Mouse (Mus musculus): ENCODE data around the gene Chrnb2.

The Chrnb2 gene

DNA sequence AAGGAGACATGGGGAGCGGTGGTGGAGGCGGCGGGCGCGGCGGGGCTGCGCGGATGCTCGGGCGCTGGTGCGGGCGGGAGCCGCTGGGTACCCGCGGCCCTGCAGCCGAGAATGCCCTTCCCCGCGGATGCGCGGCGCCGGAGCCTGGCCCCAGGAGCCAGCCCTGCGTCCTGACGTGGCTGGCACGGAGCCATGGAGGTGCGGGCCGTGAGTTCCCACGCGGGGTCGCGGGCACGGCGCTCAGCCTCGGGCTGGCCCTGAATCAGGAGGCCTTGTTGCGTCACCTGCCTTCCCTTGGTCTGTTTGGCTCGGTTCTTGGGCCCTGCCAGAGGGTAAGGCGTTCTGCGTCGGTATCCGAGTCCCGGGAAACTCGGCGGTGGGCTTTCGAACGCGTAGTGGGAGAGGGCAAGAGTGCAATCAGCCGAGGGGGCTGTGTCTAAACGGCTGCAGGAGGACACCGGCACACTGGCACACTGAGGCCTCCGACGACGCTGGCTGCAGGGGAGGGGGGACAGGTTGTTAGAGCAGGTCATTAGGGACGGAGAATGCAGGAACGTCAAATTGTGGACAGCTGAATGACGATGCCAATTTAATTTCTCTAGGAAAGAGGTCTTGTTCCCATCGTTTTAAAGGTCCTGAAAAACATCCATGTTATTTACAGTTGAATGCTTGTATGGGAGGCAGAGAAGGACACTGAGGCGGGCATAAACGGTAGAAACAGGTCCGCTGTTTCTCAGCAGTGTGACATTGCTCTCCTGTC, 49.0 kb downstream of the Chrnb2 start:
- no peak for DNase-seq (ENCODE audit: low read depth)

DNA sequence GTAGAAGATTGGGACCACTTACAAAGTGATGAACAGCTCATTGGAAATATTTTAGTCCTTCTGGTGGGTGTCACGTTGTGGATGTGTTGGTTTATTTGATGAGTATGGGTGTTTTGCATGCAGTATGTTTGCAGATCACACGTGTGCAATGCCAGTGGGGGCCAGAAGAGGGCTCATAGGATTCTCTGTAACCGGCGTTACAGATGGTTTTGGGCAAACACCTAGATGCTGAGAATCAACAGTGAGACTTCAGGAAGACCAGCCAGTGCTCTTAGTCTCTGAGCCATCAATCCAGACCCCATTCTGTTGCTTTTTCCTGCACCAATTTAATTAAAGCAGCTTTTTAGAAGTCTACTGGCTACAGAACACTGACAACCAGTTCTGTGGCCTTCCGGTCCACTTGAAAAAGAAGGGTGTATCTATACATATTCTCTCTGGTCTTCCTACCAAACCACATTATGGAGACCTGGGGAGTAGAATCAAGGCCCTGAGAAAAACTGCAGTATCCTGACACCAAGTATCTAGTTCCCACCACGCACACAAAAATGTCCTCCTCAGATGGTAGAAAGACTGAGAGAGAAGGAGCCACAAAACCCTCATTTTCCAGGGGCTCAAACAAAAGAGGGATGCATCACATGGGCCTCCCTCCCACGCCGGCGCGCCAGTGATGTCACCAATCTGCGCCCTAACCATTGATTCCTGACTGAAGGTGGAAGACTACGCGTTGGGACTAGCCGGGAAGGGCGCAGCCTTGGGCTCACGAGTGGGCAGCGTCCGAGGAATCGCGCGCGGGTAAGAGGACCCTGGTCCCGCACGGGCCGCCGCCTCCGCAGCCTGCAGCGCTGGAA, 49.8 kb downstream of the Chrnb2 start, which contains the start of gene Adar:
TSS of gene Adar (plus strand) at position 664 of the 848 bp plus-strand sequence.
- peak; percentile 89 for DNase-seq (ENCODE audit: low read depth)

DNA sequence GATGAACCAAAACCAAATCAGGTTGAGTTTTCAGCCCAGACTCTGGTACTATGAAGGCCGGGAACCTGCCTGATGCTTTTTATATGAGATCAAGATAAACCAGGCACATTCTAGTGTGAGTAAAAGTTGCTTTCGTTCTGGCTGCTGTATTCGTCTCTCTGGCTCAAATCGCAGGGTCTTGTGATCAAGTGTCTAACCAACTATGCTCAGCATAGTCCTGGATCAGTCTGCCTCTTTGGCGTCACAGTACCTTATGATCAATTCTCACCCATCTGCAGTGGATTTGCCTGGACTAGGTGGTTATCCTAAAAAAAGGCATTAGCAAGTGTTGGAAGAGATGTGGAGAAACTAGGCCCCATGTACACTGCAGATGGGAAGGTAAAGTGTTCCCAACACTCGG, 60.4 kb downstream of the Chrnb2 start:
- no peak for DNase-seq (ENCODE audit: low read depth)

DNA sequence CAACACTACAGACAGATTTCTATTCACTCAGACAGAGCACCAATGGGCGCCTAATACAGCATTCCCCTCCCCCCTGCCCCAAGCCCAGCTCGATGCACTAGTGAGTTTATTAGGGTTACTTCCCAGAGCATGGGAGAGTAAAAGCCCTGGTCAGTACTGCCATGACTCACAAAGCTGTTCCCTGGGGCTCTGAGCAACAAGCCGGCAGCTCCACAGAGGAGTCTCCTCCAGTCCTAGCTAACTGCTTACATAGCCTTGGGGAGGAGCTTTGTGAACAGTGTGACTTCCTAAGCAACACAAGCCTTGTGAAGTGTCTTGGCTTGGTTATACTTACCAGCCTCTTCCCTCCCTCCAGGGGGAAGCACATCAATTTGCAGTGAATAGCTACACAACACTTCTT, 60.8 kb downstream of the Chrnb2 start:
- no peak for DNase-seq (ENCODE audit: low read depth)

DNA sequence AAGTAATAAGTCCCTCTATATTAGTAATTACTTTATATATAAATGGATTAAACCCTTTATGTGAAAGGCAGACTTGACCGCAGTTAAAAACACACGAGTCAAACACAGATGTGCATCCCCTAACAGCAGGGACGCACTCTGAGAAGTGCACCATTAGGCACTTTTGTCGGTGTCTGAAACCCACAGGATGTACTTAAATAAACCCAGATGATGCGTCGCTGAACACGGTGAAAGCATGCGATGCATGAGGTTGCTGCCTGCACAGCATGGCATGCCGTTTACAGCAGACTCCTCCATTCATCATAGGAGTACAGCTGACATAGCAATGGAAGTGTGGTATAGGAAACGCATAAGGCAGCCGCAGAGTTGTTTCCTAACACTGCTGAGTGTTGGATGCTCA, 64.0 kb downstream of the Chrnb2 start:
- DNase-seq (ENCODE audit: low read depth), result no peak

DNA sequence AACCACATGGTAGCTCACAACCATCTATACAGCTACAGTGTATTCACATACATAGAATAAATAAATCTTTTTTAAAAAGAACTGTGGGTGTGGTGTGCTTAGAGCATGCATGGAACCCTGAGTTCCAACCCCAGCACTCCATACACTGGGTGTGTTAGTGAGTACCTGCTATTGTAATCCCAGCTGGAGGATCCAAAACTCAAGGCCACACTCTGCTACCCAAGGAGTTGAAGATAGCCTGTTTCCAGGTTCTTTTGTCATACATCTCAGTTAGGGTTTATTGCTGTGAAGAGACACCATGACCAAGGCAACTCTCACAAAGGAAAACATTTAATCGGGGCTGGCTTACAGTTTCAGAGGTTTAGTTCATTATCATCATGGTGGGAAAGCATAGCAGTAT, 65.5 kb downstream of the Chrnb2 start:
- no peak for DNase-seq (ENCODE audit: low read depth)
